Mouse (Mus musculus) frontal cortex, postnatal 25 days (tissue): ENCODE results near the gene Pdk2.

ENCODE experiments used
- DNase-seq, 2 experiments: peaks; one replicate each; pipeline ENCODE4 v3.0.0; 2022; ENCODE audit warnings: low spot score in 2 of 2

Pdk2 gene

GRCm38 (mm10) chr11:94988780-94989561 lies 52.2 kb downstream of the Pdk2 start:
- DNase-seq = no peak

GRCm38 (mm10) chr11:94987851-94988250 lies 53.3 kb downstream of the Pdk2 start:
- DNase-seq = no peak

- DNase-seq = no peak
These were observed 53.8 kb downstream of the Pdk2 start for GRCm38 (mm10) chr11:94987341-94987740.

- DNase-seq = no peak
These were observed 54.7 kb downstream of the Pdk2 start for GRCm38 (mm10) chr11:94986435-94986834.

- no peak for DNase-seq
These were observed 55.3 kb downstream of the Pdk2 start for GRCm38 (mm10) chr11:94985822-94986221.

GRCm38 (mm10) chr11:94985140-94985539 lies 56.0 kb downstream of the Pdk2 start:
- DNase-seq = no peak

GRCm38 (mm10) chr11:94979462-94980179 lies 61.5 kb downstream of the Pdk2 start:
- DNase-seq = no peak

GRCm38 (mm10) chr11:94978947-94979346 lies 62.2 kb downstream of the Pdk2 start:
- peak; percentile 92 to 96 for DNase-seq

GRCm38 (mm10) chr11:94978178-94978915 lies 62.8 kb downstream of the Pdk2 start:
- no peak for DNase-seq
